Mouse (Mus musculus): ENCODE data around the gene Pdpn. TPM values are rescaled to one million over a fixed set of nuclear protein-coding genes. Genes with fewer than 3 reads are reported as not detected.
A peak's percentile ranks its signal among the peaks of the same experiment; 100 is the strongest.
"Not testable (repeated sequence)": the region's sequence is repeated elsewhere in the genome, so short reads cannot be mapped to it uniquely, and the experiment has no call there.

Pdpn gene
- polyA plus RNA-seq (2016; fragmentation: Nextera tagmentation; extraction: Ambion mirVana), result 79.5 and 108 TPM in 2 replicates

- Histone ChIP-seq H3K27ac (replicated peaks) (peak within 1 kb of the TSS; percentile 90), H3K4me1 (peaks cover 77% of the 10 kb centered on the region), H3K36me3 (peaks cover 7% of the 10 kb centered on the region), H3K27me3 (ENCODE audit: low read depth, poor library complexity, severe bottlenecking) (peaks cover 31% of the 10 kb centered on the region), H3K4me3 (peak within 1 kb of the TSS; percentile 77), H3K9me3 (replicated peaks) (no peaks in the 10 kb centered on the region)
- WGBS, result under 1% methylated on average over 31 of the region's 31 CpGs
- peak; percentile 82 for DNase-seq (ENCODE audit: low spot score)
These were observed at the start of gene Pdpn for GRCm38 (mm10) chr4:143299325-143300070. Gene Pdpn, minus strand, starts transcription at chr4:143299564.

DNA sequence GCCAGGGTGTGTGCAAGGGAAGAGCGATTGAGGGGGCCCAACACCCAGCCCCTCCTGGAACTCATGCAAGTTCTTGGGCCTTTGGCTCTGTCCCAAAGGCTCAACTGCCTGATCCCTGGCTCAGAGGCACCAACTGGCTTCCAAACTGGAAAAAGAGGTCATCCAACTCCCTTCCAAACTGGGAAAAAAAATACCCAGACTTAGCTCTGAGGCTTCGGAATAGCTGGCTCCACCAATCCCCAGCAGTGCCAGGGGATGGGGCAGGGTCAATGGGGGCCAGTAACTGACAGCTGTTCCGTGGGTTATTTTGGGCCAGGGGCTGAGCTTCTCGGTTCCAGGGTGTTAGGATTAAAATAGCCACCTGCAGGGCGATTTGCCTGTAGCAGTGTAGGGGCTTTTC is 49.3 kb upstream of the Pdpn start:
- no peak for DNase-seq (ENCODE audit: low spot score)
- Histone ChIP-seq H3K27me3 (ENCODE audit: low read depth, poor library complexity, severe bottlenecking) (peaks cover 65% of the 10 kb centered on the region), H3K4me3 (no peak overlapping the region), H3K9me3 (replicated peaks) (no peaks in the 10 kb centered on the region), H3K36me3 (no peaks in the 10 kb centered on the region), H3K27ac (replicated peaks) (no peak overlapping the region), H3K4me1 (peaks cover 23% of the 10 kb centered on the region)
- WGBS, result 21% methylated on average over 5 of the region's 5 CpGs

DNA sequence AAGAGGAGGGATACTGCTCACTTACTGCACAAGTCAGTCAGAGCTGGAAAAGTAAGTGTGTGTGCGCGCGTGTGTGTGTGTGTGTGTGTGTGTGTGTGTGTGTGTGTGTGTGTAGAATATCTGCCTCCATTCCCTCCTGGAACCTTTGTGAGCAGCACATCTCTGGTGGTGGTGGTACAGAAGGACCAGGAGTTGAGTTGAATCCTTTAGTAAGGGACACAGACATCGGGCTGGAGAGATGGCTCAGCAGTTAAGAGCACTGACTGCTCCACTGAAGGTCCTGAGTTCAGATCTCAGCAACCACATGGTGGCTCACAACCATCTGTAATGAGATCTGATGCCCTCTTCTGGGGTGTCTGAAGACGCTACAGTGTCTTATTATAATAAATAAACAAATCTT is 46.1 kb upstream of the Pdpn start:
- peaks cover 34% of the 10 kb centered on the region for H3K27me3 ChIP-seq (ENCODE audit: low read depth, poor library complexity, severe bottlenecking)
- 94% methylated on average over 5 of the region's 5 CpGs for WGBS
- H3K27ac ChIP-seq (replicated peaks); DNase-seq (ENCODE audit: low spot score); H3K36me3 ChIP-seq; H3K9me3 ChIP-seq (replicated peaks); H3K4me3 ChIP-seq: not testable (repeated sequence)
- peaks cover 20% of the 10 kb centered on the region for H3K4me1 ChIP-seq

- 86% methylated on average over 7 of the region's 7 CpGs for WGBS
- H3K27ac ChIP-seq (replicated peaks), result no peak overlapping the region
- no peaks in the 10 kb centered on the region for H3K9me3 ChIP-seq (replicated peaks)
- no peak overlapping the region for H3K4me3 ChIP-seq
- no peaks in the 10 kb centered on the region for H3K4me1 ChIP-seq
- no peaks in the 10 kb centered on the region for H3K36me3 ChIP-seq
- H3K27me3 ChIP-seq (ENCODE audit: low read depth, poor library complexity, severe bottlenecking), result no peaks in the 10 kb centered on the region
- DNase-seq (ENCODE audit: low spot score), result no peak
These were observed 42.1 kb upstream of the Pdpn start for GRCm38 (mm10) chr4:143341470-143341869.

- no peak overlapping the region for H3K4me3 ChIP-seq
- no peak overlapping the region for H3K27ac ChIP-seq (replicated peaks)
- no peaks in the 10 kb centered on the region for H3K36me3 ChIP-seq
- no peaks in the 10 kb centered on the region for H3K27me3 ChIP-seq (ENCODE audit: low read depth, poor library complexity, severe bottlenecking)
- no peaks in the 10 kb centered on the region for H3K9me3 ChIP-seq (replicated peaks)
- DNase-seq (ENCODE audit: low spot score), result no peak
- 87% methylated on average over 13 of the region's 13 CpGs for WGBS
- no peaks in the 10 kb centered on the region for H3K4me1 ChIP-seq
These were observed 40.4 kb upstream of the Pdpn start for GRCm38 (mm10) chr4:143339808-143340207.

- Histone ChIP-seq H3K36me3 (no peaks in the 10 kb centered on the region), H3K9me3 (replicated peaks) (no peaks in the 10 kb centered on the region), H3K4me3 (no peak overlapping the region), H3K4me1 (no peaks in the 10 kb centered on the region), H3K27me3 (ENCODE audit: low read depth, poor library complexity, severe bottlenecking) (no peaks in the 10 kb centered on the region), H3K27ac (replicated peaks) (no peak overlapping the region)
- 65% methylated on average over 2 of the region's 2 CpGs for WGBS
- no peak for DNase-seq (ENCODE audit: low spot score)
These were observed 36.7 kb upstream of the Pdpn start for GRCm38 (mm10) chr4:143336096-143336495.

DNA sequence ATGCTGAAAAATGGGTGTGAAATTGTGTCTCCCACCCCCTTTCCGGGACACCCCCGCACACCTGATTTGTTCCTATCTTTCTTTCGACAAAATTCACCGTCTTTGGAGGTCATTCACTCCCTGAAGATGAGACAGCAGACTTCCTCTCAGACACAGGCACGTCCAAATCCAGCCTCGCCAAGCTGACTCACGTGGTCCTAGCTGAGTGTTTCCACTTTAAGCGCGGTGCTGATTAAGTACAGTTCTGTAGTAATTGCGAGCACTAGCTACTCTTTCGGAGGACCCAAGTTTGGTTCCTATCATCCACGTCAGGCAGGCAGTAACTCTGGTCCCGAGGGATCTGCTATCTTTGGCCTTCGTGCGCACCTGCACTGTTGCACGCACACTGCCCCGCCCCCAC is 35.6 kb upstream of the Pdpn start:
- 89% methylated on average over 17 of the region's 17 CpGs for WGBS

DNA sequence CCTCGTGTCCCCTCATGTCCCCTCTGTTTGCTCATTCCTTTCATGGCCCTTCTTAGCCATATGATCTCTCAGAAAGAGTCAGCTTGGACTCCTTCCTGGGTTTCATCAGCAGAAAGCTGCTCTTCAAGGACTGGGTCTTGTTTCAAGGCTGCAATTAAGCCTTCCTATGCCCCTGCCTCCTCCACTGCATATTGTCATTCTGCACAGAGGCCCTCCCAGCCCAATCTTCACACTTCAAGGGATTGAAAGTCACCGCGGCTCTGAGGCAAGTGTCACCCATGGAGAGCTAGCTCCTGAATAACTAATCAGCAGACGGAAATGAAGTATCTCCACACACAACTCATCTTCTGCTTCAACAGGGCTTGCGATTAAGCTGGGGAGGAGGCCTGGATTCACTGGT is 34.8 kb upstream of the Pdpn start:
- no peak for DNase-seq (ENCODE audit: low spot score)
- H3K4me3 ChIP-seq, result no peak overlapping the region
- WGBS, result 69% methylated on average over 5 of the region's 5 CpGs
- no peak overlapping the region for H3K27ac ChIP-seq (replicated peaks)
- H3K27me3 ChIP-seq (ENCODE audit: low read depth, poor library complexity, severe bottlenecking), result no peaks in the 10 kb centered on the region
- H3K36me3 ChIP-seq, result no peaks in the 10 kb centered on the region
- H3K9me3 ChIP-seq (replicated peaks), result no peaks in the 10 kb centered on the region
- peaks cover 4% of the 10 kb centered on the region for H3K4me1 ChIP-seq

More for the DNA sequence above, 35.6 kb upstream of the Pdpn start:
- Histone ChIP-seq H3K4me3 (no peak overlapping the region), H3K36me3 (no peaks in the 10 kb centered on the region), H3K27ac (replicated peaks) (no peak overlapping the region), H3K27me3 (ENCODE audit: low read depth, poor library complexity, severe bottlenecking) (no peaks in the 10 kb centered on the region), H3K4me1 (peaks cover 4% of the 10 kb centered on the region), H3K9me3 (replicated peaks) (no peaks in the 10 kb centered on the region)
- no peak for DNase-seq (ENCODE audit: low spot score)

- DNase-seq (ENCODE audit: low spot score), result no peak
- Histone ChIP-seq H3K9me3 (replicated peaks) (no peaks in the 10 kb centered on the region), H3K27ac (replicated peaks) (no peak overlapping the region), H3K36me3 (no peaks in the 10 kb centered on the region), H3K27me3 (ENCODE audit: low read depth, poor library complexity, severe bottlenecking) (no peaks in the 10 kb centered on the region), H3K4me1 (peaks cover 4% of the 10 kb centered on the region), H3K4me3 (no peak overlapping the region)
- WGBS, result 92% methylated on average over 1 of the region's 1 CpGs
These were observed 32.4 kb upstream of the Pdpn start for GRCm38 (mm10) chr4:143331787-143332186.

DNA sequence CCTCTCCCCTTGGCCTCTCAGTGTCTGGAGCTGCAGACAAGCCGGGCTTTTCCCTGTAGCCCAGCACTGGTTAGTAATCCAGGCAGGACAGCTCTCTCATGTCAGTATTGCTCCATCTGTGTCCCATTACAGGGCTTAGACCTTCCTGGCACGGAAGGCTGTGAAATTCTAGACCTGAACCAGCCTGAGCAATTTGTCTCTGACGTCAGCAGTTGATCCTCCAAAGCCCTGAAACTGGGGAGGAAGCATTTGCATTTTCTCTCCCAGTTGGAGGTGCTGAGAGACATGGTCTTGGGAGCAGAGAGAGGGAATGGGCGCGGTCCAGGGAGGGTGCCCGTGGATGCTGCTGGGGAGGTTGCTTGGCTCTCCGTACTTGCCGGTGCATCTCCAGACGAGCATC is 31.2 kb upstream of the Pdpn start:
- Histone ChIP-seq H3K9me3 (replicated peaks) (no peaks in the 10 kb centered on the region), H3K4me1 (peaks cover 4% of the 10 kb centered on the region), H3K4me3 (no peak overlapping the region), H3K27ac (replicated peaks) (no peak overlapping the region), H3K27me3 (ENCODE audit: low read depth, poor library complexity, severe bottlenecking) (no peaks in the 10 kb centered on the region), H3K36me3 (no peaks in the 10 kb centered on the region)
- 36% methylated on average over 9 of the region's 9 CpGs for WGBS
- no peak for DNase-seq (ENCODE audit: low spot score)

DNA sequence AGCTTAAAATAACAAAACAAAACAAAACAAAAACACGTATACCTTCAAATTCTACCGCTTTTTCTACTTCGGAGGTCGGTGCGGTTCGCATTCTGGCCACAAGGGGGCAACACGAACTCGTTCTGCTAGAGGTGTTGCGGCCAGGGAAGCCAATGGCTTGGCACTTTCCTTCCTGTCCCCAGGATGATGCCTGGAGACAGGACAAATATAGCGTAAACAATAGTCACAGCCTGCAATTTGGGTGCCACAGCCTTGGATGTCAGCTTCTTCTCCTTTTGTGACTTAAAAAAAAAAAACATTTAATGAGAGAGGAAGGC is 26.2 kb upstream of the Pdpn start:
- Histone ChIP-seq H3K27ac (replicated peaks) (peak overlapping the region; percentile 76; the same call in 1 of the 2 replicates), H3K4me1 (peaks cover 18% of the 10 kb centered on the region), H3K4me3 (peak overlapping the region; percentile 43), H3K9me3 (replicated peaks) (no peaks in the 10 kb centered on the region), H3K36me3 (0 out of 2 replicates have a peak, but pooled peaks cover 4% of the 10 kb centered on the region), H3K27me3 (ENCODE audit: low read depth, poor library complexity, severe bottlenecking) (no peaks in the 10 kb centered on the region)
- peak; percentile 83 for DNase-seq (ENCODE audit: low spot score)
- WGBS, result 4% methylated on average over 10 of the region's 10 CpGs

DNA sequence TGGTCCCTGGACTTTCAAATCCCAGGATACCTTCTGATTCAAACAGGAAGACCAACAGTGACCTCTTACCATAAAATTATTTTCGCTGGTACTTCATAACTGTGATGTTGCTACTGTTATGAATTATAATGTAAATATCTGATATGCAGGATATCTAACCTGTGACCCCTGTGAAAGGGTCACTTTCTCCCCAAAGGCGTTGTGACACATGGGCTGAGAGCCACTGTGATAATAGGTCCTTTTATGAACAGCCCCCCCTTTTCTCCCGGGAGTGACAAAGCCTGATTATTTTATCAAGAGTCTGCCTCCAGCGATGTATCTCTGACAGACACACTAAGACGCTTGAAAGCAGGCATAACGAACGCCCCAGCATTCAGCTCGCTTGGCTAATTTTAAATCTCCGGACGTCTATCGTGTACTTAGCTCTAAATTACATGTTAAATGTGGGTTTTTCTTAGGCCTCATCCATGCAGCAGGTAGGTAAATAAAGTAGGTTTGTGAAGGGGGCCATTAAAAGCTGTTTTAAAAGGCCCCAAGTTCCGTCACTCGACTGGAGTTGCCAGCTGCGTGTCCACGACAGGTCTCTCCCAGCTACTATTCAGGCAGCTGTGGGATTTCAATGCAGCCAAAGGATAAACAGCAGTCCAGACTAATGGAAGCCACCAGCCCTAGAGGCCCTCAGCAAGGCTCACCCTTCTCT is 25.7 kb upstream of the Pdpn start:
- no peak for DNase-seq (ENCODE audit: low spot score)
- Histone ChIP-seq H3K27me3 (ENCODE audit: low read depth, poor library complexity, severe bottlenecking) (no peaks in the 10 kb centered on the region), H3K9me3 (replicated peaks) (no peaks in the 10 kb centered on the region), H3K4me3 (peak overlapping the region; percentile 43), H3K4me1 (peaks cover 16% of the 10 kb centered on the region), H3K36me3 (0 out of 2 replicates have a peak, but pooled peaks cover 4% of the 10 kb centered on the region), H3K27ac (replicated peaks) (peak overlapping the region; percentile 76)
- 38% methylated on average over 15 of the region's 15 CpGs for WGBS

Data from midbrain, embryonic 10.5 days (tissue).